Mouse (Mus musculus) forebrain, embryonic 13.5 days (tissue): ENCODE measurements around the gene Setd2. TPM values are rescaled to one million over a fixed set of nuclear protein-coding genes. Genes with fewer than 3 reads are reported as not detected.

Experiments
- ATAC-seq: fragments of 200-750 bp; cut with Nextera tagmentation; 2 replicates; pipeline ENCODE4 v1.8.0; 2017
- H3K27ac ChIP-seq: fragments of 300-500 bp; sonication (generic); 2 replicates; pipeline ENCODE4 v1.5.1; 2015; ENCODE audit warnings: inconsistent platforms, mild to moderate bottlenecking, moderate library complexity
- H3K27me3 ChIP-seq: fragments of 300-500 bp; sonication (generic); 2 replicates; pipeline ENCODE4 v1.6.1; 2015; ENCODE audit warnings: mild to moderate bottlenecking, inconsistent platforms
- H3K36me3 ChIP-seq: fragments of 300-500 bp; sonication (generic); 2 replicates; pipeline ENCODE4 v1.6.1; 2015; ENCODE audit warnings: mild to moderate bottlenecking, inconsistent platforms; ENCODE audit not compliant: poor library complexity, severe bottlenecking
- H3K4me1 ChIP-seq: fragments of 300-500 bp; sonication (generic); 2 replicates; pipeline ENCODE4 v1.6.1; 2015; ENCODE audit warnings: inconsistent platforms
- H3K4me2 ChIP-seq: fragments of 300-500 bp; sonication (generic); 2 replicates; pipeline ENCODE4 v1.6.1; 2015; ENCODE audit warnings: inconsistent platforms, mild to moderate bottlenecking, moderate library complexity
- H3K4me3 ChIP-seq: fragments of 300-500 bp; sonication (generic); 2 replicates; pipeline ENCODE4 v1.5.1; 2015; ENCODE audit warnings: mild to moderate bottlenecking, inconsistent platforms
- H3K9ac ChIP-seq: fragments of 300-500 bp; sonication (generic); 2 replicates; pipeline ENCODE4 v1.6.1; 2015; ENCODE audit warnings: mild to moderate bottlenecking, inconsistent platforms
- H3K9me3 ChIP-seq: fragments of 300-500 bp; sonication (generic); replicated peaks from 2 replicates; pipeline ENCODE4 v1.6.1; 2016; ENCODE audit warnings: inconsistent platforms
- WGBS: fragments of 180-500 bp; shearing (Covaris S2); methylation state at CpG from one replicate; pipeline ENCODE4 v1.1.7; 2015; 5-methylcytosine and 5-hydroxymethylcytosine counted together
- polyA plus RNA-seq: library from polyadenylated mRNA; unstranded; fragments of >200 nt; fragmentation: Nextera tagmentation; extraction: Ambion mirVana; gene quantifications from 2 replicates; pipeline ENCODE4 v1.2.1, GENCODE M21; 2015

Gene Setd2
- polyA plus RNA-seq, 1 experiment from 2014 or later = 41.8 TPM

- Histone ChIP-seq H3K27me3 (no peaks in the 10 kb centered on the region), H3K27ac (no peak overlapping the region), H3K9me3 (no peaks in the 10 kb centered on the region), H3K4me3 (no peak overlapping the region), H3K4me1 (peaks cover 25% of the 10 kb centered on the region), H3K9ac (no peak overlapping the region), H3K4me2 (no peak overlapping the region), H3K36me3 (peaks cover 8% of the 10 kb centered on the region; the same call in 1 of the 2 replicates)
- ATAC-seq = no peak
These were observed 6.1 kb downstream of the Setd2 start for GRCm38 (mm10) chr9:110538511-110538910.

GRCm38 (mm10) chr9:110541988-110542387 lies 9.6 kb downstream of the Setd2 start:
- H3K4me1 ChIP-seq = no peaks in the 10 kb centered on the region
- no peak for ATAC-seq
- peaks cover 5% of the 10 kb centered on the region; the same call in 1 of the 2 replicates for H3K36me3 ChIP-seq
- no peak overlapping the region for H3K4me2 ChIP-seq
- H3K27me3 ChIP-seq = no peaks in the 10 kb centered on the region
- no peak overlapping the region for H3K27ac ChIP-seq
- 95% methylated on average over 4 of the region's 4 CpGs for WGBS
- no peak overlapping the region for H3K4me3 ChIP-seq
- no peak overlapping the region for H3K9ac ChIP-seq
- H3K9me3 ChIP-seq = no peaks in the 10 kb centered on the region

GRCm38 (mm10) chr9:110548261-110548660 lies 15.9 kb downstream of the Setd2 start:
- H3K9me3 ChIP-seq = no peaks in the 10 kb centered on the region
- H3K36me3 ChIP-seq = peaks cover 60% of the 10 kb centered on the region
- 98% methylated on average over 19 of the region's 19 CpGs for WGBS
- no peak overlapping the region for H3K4me2 ChIP-seq
- H3K4me1 ChIP-seq = no peaks in the 10 kb centered on the region
- H3K4me3 ChIP-seq = no peak overlapping the region
- H3K27me3 ChIP-seq = no peaks in the 10 kb centered on the region
- no peak for ATAC-seq
- no peak overlapping the region for H3K9ac ChIP-seq
- H3K27ac ChIP-seq = no peak overlapping the region

DNA sequence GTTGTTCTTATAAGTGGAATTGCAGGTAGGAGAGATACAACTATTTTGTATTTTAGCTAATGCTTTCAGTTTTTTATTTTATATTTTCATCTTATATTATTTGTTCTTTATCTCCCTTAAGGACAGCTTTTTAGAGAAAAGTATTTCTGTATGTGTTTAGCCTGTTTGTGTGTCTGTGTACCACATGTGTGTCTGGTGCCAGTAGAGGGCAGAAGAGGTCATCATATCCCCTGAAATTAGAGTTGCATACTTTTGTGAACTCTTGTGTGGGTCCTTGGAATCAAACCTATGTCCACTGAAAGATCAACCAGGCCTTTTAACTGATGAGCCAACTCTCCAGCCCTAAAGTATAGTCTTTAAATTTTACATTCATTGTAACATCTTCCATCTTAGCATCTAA lies 35.9 kb downstream of the Setd2 start:
- Histone ChIP-seq H3K4me2 (no peak overlapping the region), H3K9ac (no peak overlapping the region), H3K4me1 (no peaks in the 10 kb centered on the region), H3K36me3 (peaks cover 83% of the 10 kb centered on the region), H3K4me3 (no peak overlapping the region), H3K27ac (no peak overlapping the region), H3K27me3 (no peaks in the 10 kb centered on the region), H3K9me3 (no peaks in the 10 kb centered on the region)
- ATAC-seq = no peak

- H3K27me3 ChIP-seq = no peaks in the 10 kb centered on the region
- ATAC-seq = no peak
- no peak overlapping the region for H3K27ac ChIP-seq
- 86% methylated on average over 2 of the region's 2 CpGs for WGBS
- H3K4me1 ChIP-seq = no peaks in the 10 kb centered on the region
- H3K4me3 ChIP-seq = no peak overlapping the region
- H3K4me2 ChIP-seq = no peak overlapping the region
- H3K36me3 ChIP-seq = peaks cover 25% of the 10 kb centered on the region
- no peak overlapping the region for H3K9ac ChIP-seq
- H3K9me3 ChIP-seq = no peaks in the 10 kb centered on the region
These were observed 49.8 kb downstream of the Setd2 start for GRCm38 (mm10) chr9:110582161-110582560.

DNA sequence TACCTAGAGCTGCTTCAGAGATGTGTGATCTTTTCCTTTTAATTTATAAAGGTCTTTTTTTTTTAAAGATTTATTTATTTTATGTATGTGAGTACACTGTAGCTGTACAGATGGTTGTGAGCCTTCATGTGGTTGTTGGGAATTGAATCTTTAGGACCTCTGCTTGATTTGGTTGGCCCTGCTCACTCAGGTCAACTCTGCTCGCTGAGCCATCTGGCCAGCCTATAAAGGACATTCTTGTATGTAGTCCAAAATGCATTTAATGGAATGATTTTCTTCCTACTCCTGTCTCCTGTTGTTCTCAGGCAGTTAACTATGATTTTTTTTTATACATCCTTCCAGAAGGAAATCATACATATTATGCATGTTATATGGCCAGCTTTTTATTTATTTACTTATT lies 51.1 kb downstream of the Setd2 start:
- no peak for ATAC-seq
- Histone ChIP-seq H3K9ac (no peak overlapping the region), H3K4me2 (no peak overlapping the region), H3K4me1 (no peaks in the 10 kb centered on the region), H3K9me3 (no peaks in the 10 kb centered on the region), H3K27ac (no peak overlapping the region), H3K4me3 (no peak overlapping the region), H3K36me3 (peaks cover 20% of the 10 kb centered on the region), H3K27me3 (no peaks in the 10 kb centered on the region)
- 88% methylated on average over 1 of the region's 1 CpGs for WGBS

GRCm38 (mm10) chr9:110611471-110611870 lies 79.1 kb downstream of the Setd2 start:
- H3K27me3 ChIP-seq = no peaks in the 10 kb centered on the region
- peaks cover 59% of the 10 kb centered on the region for H3K36me3 ChIP-seq
- no peaks in the 10 kb centered on the region for H3K9me3 ChIP-seq
- no peak overlapping the region for H3K27ac ChIP-seq
- H3K4me3 ChIP-seq = no peak overlapping the region
- no peak for ATAC-seq
- H3K4me2 ChIP-seq = no peak overlapping the region
- no peak overlapping the region for H3K9ac ChIP-seq
- WGBS = 94% methylated on average over 3 of the region's 3 CpGs
- no peaks in the 10 kb centered on the region for H3K4me1 ChIP-seq

GRCm38 (mm10) chr9:110617081-110617480 lies 84.7 kb downstream of the Setd2 start:
- Histone ChIP-seq H3K36me3 (peaks cover 82% of the 10 kb centered on the region), H3K9ac (no peak overlapping the region), H3K27me3 (no peaks in the 10 kb centered on the region), H3K4me3 (no peak overlapping the region), H3K4me2 (no peak overlapping the region), H3K27ac (no peak overlapping the region), H3K9me3 (no peaks in the 10 kb centered on the region), H3K4me1 (no peaks in the 10 kb centered on the region)
- 77% methylated on average over 3 of the region's 3 CpGs for WGBS
- no peak for ATAC-seq

DNA sequence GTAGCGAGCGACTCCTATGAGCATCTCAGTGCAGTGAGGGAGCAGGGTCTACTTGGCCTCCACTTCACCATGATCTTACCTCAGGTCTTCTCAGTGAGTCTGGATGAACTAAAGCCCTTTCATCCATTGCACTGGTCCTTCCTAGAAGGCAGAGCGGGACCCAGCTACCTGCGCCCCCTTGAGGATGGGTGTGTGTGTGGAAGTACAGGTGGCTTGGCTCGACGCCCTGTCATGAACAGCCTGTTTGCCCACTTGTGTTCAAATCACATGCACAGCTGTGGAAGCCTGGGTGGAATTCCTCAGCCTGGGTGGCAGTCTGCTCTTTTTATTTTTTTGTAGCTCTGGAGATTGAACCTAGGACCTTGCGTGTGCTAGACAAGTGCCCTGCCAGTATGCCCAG lies 87.8 kb downstream of the Setd2 start:
- Histone ChIP-seq H3K9me3 (no peaks in the 10 kb centered on the region), H3K4me3 (no peak overlapping the region), H3K36me3 (peaks cover 72% of the 10 kb centered on the region), H3K9ac (no peak overlapping the region), H3K27ac (no peak overlapping the region), H3K27me3 (no peaks in the 10 kb centered on the region), H3K4me1 (peaks cover 12% of the 10 kb centered on the region), H3K4me2 (no peak overlapping the region)
- no peak for ATAC-seq
- 82% methylated on average over 7 of the region's 7 CpGs for WGBS

- 92% methylated on average over 7 of the region's 7 CpGs for WGBS
- Histone ChIP-seq H3K27me3 (no peaks in the 10 kb centered on the region), H3K4me2 (no peak overlapping the region), H3K9ac (no peak overlapping the region), H3K9me3 (no peaks in the 10 kb centered on the region), H3K27ac (no peak overlapping the region), H3K4me1 (peaks cover 17% of the 10 kb centered on the region), H3K4me3 (no peak overlapping the region), H3K36me3 (peaks cover 67% of the 10 kb centered on the region)
- ATAC-seq = no peak
These were observed 88.3 kb downstream of the Setd2 start for GRCm38 (mm10) chr9:110620685-110621084.

GRCm38 (mm10) chr9:110622621-110623219 lies 90.3 kb downstream of the Setd2 start:
- WGBS = 84% methylated on average over 12 of the region's 12 CpGs
- Histone ChIP-seq H3K4me3 (no peak overlapping the region), H3K27me3 (no peaks in the 10 kb centered on the region), H3K9me3 (no peaks in the 10 kb centered on the region), H3K36me3 (peaks cover 52% of the 10 kb centered on the region), H3K9ac (no peak overlapping the region), H3K4me1 (peaks cover 17% of the 10 kb centered on the region), H3K4me2 (no peak overlapping the region), H3K27ac (no peak overlapping the region)
- no peak for ATAC-seq

- H3K9ac ChIP-seq = peak overlapping the region; percentile 78
- peak overlapping the region; percentile 83; the same call in 1 of the 2 replicates for H3K27ac ChIP-seq
- no peaks in the 10 kb centered on the region for H3K9me3 ChIP-seq
- H3K27me3 ChIP-seq = no peaks in the 10 kb centered on the region
- peak overlapping the region; percentile 53 for H3K4me3 ChIP-seq
- no peak for ATAC-seq
- H3K4me2 ChIP-seq = peak overlapping the region; percentile 97
- H3K4me1 ChIP-seq = peaks cover 17% of the 10 kb centered on the region
- WGBS = 40% methylated on average over 8 of the region's 8 CpGs
- H3K36me3 ChIP-seq = peaks cover 43% of the 10 kb centered on the region
These were observed 91.2 kb downstream of the Setd2 start for GRCm38 (mm10) chr9:110623416-110624195.
